Mouse (Mus musculus) olfactory bulb, adult 2 months (tissue): ENCODE measurements around the gene Nfib.

Source experiments
- CTCF ChIP-seq: fragments of 200-500 bp; IDR thresholded peaks from 2 replicates; pipeline ENCODE4 v1.5.1; 2012; ENCODE audit warnings: low read depth, mild to moderate bottlenecking, low read length, moderate library complexity; ENCODE audit not compliant: insufficient read depth
- POLR2A ChIP-seq: fragments of 200-500 bp; IDR thresholded peaks from 2 replicates; pipeline ENCODE4 v1.6.1; 2012; ENCODE audit warnings: mild to moderate bottlenecking, low read depth, low read length, moderate library complexity; ENCODE audit not compliant: insufficient read depth

- TF ChIP-seq CTCF, result no peak
- TF ChIP-seq POLR2A, result no peak
Observed at GRCm38 (mm10) chr4:82443441-82443840, 262.1 kb downstream of the Nfib start.
